ENCODE assay signal across 9 mouse cellular contexts in the genomic region with DNA sequence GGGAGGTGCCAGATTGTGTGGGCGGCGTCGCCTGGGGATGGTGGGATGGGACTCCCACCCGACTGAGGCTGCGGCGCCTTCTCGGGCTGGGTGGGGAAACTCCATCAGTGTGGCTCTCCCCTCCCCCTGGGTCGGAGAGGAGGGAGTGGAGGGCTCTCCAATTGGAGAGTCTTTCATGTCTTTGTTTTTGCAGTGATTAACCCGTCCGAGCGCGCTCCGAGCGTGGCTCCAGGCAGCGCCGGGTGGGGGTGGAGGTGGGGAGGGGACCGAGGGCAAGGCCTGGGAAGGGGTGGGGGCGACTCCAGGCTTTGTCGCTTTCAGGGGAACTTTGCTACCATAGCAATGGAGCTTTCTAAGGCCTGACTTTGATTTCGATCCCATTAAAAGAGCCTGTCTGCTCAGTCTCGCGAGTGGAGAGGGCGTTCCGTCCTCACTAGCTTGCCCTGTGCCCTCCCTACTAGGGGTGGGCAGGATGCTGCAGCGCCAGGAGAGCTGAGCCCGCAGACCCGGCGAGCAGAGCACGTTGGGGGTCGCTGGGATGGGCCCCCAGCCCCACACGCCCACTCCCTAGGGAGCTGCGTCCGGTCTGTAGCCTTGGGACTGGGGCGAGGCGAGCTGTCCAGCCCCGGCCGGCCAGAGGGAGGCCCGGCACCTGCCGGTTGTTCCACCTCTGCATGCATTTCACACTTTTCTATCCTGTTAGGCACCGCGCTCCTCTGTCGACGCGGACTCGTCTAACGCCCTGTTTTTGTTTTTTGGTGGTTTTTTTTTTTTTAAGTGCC. TPM values are rescaled to one million over a fixed set of nuclear protein-coding genes. Genes with fewer than 3 reads are reported as not detected.
A peak's percentile ranks its signal among the peaks of the same experiment; 100 is the strongest.
DNase-seq lines count a peak whose midpoint lies in the region; ATAC-seq lines count a peak whose summit lies in the region.
"Had no signal": no experiment of that assay in that cellular context is flagged by ENCODE, and none has a peak within 500 bp of the region (broad histone marks: within the 10 kb centered on the region; RNA-seq: fewer than 3 reads in every experiment).

No protein-coding gene starts in this region.

- H3K4me1 ChIP-seq in heart, embryonic 16.5 days (ENCODE audit: control insufficient read depth, insufficient read depth, low read length): peaks cover 14% of the 10 kb centered on the region
- H3K4me1 ChIP-seq in forebrain, embryonic 16.5 days (replicated peaks; ENCODE audit: control insufficient read depth, insufficient read depth, low read length): peaks cover 21% of the 10 kb centered on the region
- H3K4me1 ChIP-seq in liver, embryonic 12.5 days: 0 out of 2 replicates have a peak, but pooled peaks cover 3% of the 10 kb centered on the region
- peaks cover 21% of the 10 kb centered on the region for H3K4me1 ChIP-seq in stomach, embryonic 16.5 days (ENCODE audit: control insufficient read depth, insufficient read depth, low read length)

- H3K27ac ChIP-seq in heart, embryonic 16.5 days (ENCODE audit: low read length): no peak overlapping the region
- peak overlapping the region; percentile 76 for H3K27ac ChIP-seq in forebrain, embryonic 16.5 days (ENCODE audit: low read length)
- H3K27ac ChIP-seq in liver, embryonic 12.5 days: no peak overlapping the region
- H3K27ac ChIP-seq in stomach, embryonic 16.5 days (ENCODE audit: low read length): peak overlapping the region; percentile 57

- peaks cover 84% of the 10 kb centered on the region for H3K27me3 ChIP-seq in heart, embryonic 16.5 days (ENCODE audit: control insufficient read depth, insufficient read depth, low read length)
- H3K27me3 ChIP-seq in forebrain, embryonic 16.5 days (replicated peaks; ENCODE audit: control insufficient read depth, insufficient read depth, low read length): 0 out of 2 replicates have a peak, but pooled peaks cover 7% of the 10 kb centered on the region
- H3K27me3 ChIP-seq in liver, embryonic 12.5 days (replicated peaks): peaks cover 91% of the 10 kb centered on the region
- peaks cover 48% of the 10 kb centered on the region for H3K27me3 ChIP-seq in stomach, embryonic 16.5 days (ENCODE audit: control insufficient read depth, insufficient read depth, low read length)

- peak overlapping the region; percentile 43 for H3K4me3 ChIP-seq in heart, embryonic 16.5 days (ENCODE audit: low read length)
- H3K4me3 ChIP-seq in forebrain, embryonic 16.5 days (replicated peaks; ENCODE audit: low read length): peak overlapping the region; percentile 46
- peak overlapping the region; percentile 23; the same call in 1 of the 2 replicates for H3K4me3 ChIP-seq in liver, embryonic 12.5 days
- peak overlapping the region; percentile 44 for H3K4me3 ChIP-seq in stomach, embryonic 16.5 days (replicated peaks; ENCODE audit: low read length)

- no peaks in the 10 kb centered on the region for H3K9me3 ChIP-seq in heart, embryonic 16.5 days (replicated peaks; ENCODE audit: control insufficient read depth, low read length)
- no peaks in the 10 kb centered on the region for H3K9me3 ChIP-seq in forebrain, embryonic 16.5 days (ENCODE audit: control insufficient read depth, low read length)
- no peaks in the 10 kb centered on the region for H3K9me3 ChIP-seq in liver, embryonic 12.5 days (replicated peaks)
- H3K9me3 ChIP-seq in stomach, embryonic 16.5 days (replicated peaks; ENCODE audit: control insufficient read depth, low read length): no peaks in the 10 kb centered on the region

- H3K36me3 ChIP-seq in heart, embryonic 16.5 days (ENCODE audit: control insufficient read depth, insufficient read depth): no peaks in the 10 kb centered on the region
- no peaks in the 10 kb centered on the region for H3K36me3 ChIP-seq in forebrain, embryonic 16.5 days (ENCODE audit: control insufficient read depth, insufficient read depth)
- no peaks in the 10 kb centered on the region for H3K36me3 ChIP-seq in liver, embryonic 12.5 days
- no peaks in the 10 kb centered on the region for H3K36me3 ChIP-seq in stomach, embryonic 16.5 days (ENCODE audit: control insufficient read depth, insufficient read depth, low read length)
- H3K36me3 ChIP-seq: G1E had no signal

- DNase-seq in heart, postnatal 25 days (ENCODE audit: low spot score): no peak
- DNase-seq in R1 (ENCODE audit: low read depth, low spot score): peak; percentile 81
- DNase-seq in adrenal gland, adult 18-20 months (ENCODE audit: low spot score in 2 of 2): no peak
- DNase-seq in MN1 (ENCODE audit: low spot score): no peak

- H3K4me2 ChIP-seq in heart, embryonic 16.5 days (ENCODE audit: low read depth, low read length): peak overlapping the region; percentile 68
- H3K4me2 ChIP-seq in forebrain, embryonic 16.5 days (ENCODE audit: low read length): peak overlapping the region; percentile 83
- peak overlapping the region; percentile 48 for H3K4me2 ChIP-seq in liver, embryonic 12.5 days
- peak overlapping the region; percentile 83 for H3K4me2 ChIP-seq in stomach, embryonic 16.5 days (ENCODE audit: low read depth, low read length)

- under 1% methylated on average over 46 of the region's 46 CpGs for WGBS in heart, embryonic 16.5 days
- under 1% methylated on average over 45 of the region's 46 CpGs for WGBS in forebrain, embryonic 16.5 days
- 4% methylated on average over 45 of the region's 46 CpGs for WGBS in liver, embryonic 12.5 days (ENCODE audit: insufficient replicate concordance)
- 1% methylated on average over 46 of the region's 46 CpGs for WGBS in stomach, embryonic 16.5 days

- H3K9ac ChIP-seq in heart, embryonic 16.5 days (ENCODE audit: low read length): peak overlapping the region; percentile 42; the same call in 1 of the 2 replicates
- H3K9ac ChIP-seq in forebrain, embryonic 16.5 days (replicated peaks; ENCODE audit: low read depth, low read length): peak overlapping the region; percentile 70
- no peak overlapping the region for H3K9ac ChIP-seq in liver, embryonic 12.5 days
- H3K9ac ChIP-seq in stomach, embryonic 16.5 days (ENCODE audit: low read length): peak overlapping the region; percentile 67

- intact Hi-C loops in heart, postnatal 25 days (cut with DNase I): no loop called here

- ATAC-seq in heart, embryonic 16.5 days (replicated peaks; ENCODE audit: extremely low read depth, insufficient read depth, low FRiP score): no peak
- ATAC-seq in forebrain, embryonic 16.5 days: peak; percentile 87
- no peak for ATAC-seq in liver, embryonic 12.5 days
- ATAC-seq in stomach, embryonic 16.5 days (ENCODE audit: insufficient read depth, low FRiP score): peak; percentile 49; the same call in 1 of the 2 replicates

RNA-seq across cellular contexts. Expression of gene Neurog1, which starts 30.6 kb away (rescaled TPM):
- not detected in 2 replicates for polyA plus RNA-seq in heart, embryonic 16.5 days (2015; fragmentation: Nextera tagmentation; extraction: Ambion mirVana)
- not detected for total RNA-seq in heart, postnatal 25 days (2021)
- 2.3 and 2.6 TPM in 2 replicates for polyA plus RNA-seq in forebrain, embryonic 16.5 days (2015; fragmentation: Nextera tagmentation; extraction: Ambion mirVana)
- not detected in 2 replicates for polyA plus RNA-seq in liver, embryonic 12.5 days (2016; fragmentation: Nextera tagmentation; extraction: Ambion mirVana)
- not detected in 2 replicates for polyA plus RNA-seq in stomach, embryonic 16.5 days (2015; fragmentation: Nextera tagmentation; extraction: Ambion mirVana)
- total RNA-seq in adrenal gland, adult 18-20 months (2021): not detected
- polyA plus RNA-seq: G1E had no signal

RNA-seq across cellular contexts. Expression of gene Tifab, which starts 42.6 kb away (rescaled TPM):
- polyA plus RNA-seq in heart, embryonic 16.5 days (2015; fragmentation: Nextera tagmentation; extraction: Ambion mirVana): 1.4 and 2.3 TPM in 2 replicates
- total RNA-seq in heart, postnatal 25 days (2021): 1 to 10 TPM; 1.3 to 1.5 TPM
- polyA plus RNA-seq in forebrain, embryonic 16.5 days (2015; fragmentation: Nextera tagmentation; extraction: Ambion mirVana): 0.91 and 1.2 TPM in 2 replicates
- 4.7 and 5.0 TPM in 2 replicates for polyA plus RNA-seq in liver, embryonic 12.5 days (2016; fragmentation: Nextera tagmentation; extraction: Ambion mirVana)
- polyA plus RNA-seq in stomach, embryonic 16.5 days (2015; fragmentation: Nextera tagmentation; extraction: Ambion mirVana): 4.9 and 5.6 TPM in 2 replicates
- total RNA-seq in adrenal gland, adult 18-20 months (2021): 1 to 10 TPM; 2.2 to 3.0 TPM
- polyA plus RNA-seq: G1E had no signal

Comparison
In these comparisons a context has a peak if more than half of its experiments do, and no peak if none do; other contexts are left out.
1. ATAC-seq: peak in forebrain, embryonic 16.5 days (single experiment) and stomach, embryonic 16.5 days (single experiment); none in heart, embryonic 16.5 days (single experiment) and liver, embryonic 12.5 days (single experiment).
2. H3K27ac ChIP-seq: peak in forebrain, embryonic 16.5 days (single experiment) and stomach, embryonic 16.5 days (single experiment); none in heart, embryonic 16.5 days (single experiment) and liver, embryonic 12.5 days (single experiment).
3. Peak in every context shown above with its lines, with median percentiles within 50 percentile points of each other: H3K4me2 ChIP-seq and H3K4me3 ChIP-seq.